Mouse (Mus musculus): Measurements from ENCODE around the gene Ccnyl1. TPM values are rescaled to one million over a fixed set of nuclear protein-coding genes. Genes with fewer than 3 reads are reported as not detected.

Gene Ccnyl1
- polyA plus RNA-seq, 1 experiment: 7.8 TPM

DNA sequence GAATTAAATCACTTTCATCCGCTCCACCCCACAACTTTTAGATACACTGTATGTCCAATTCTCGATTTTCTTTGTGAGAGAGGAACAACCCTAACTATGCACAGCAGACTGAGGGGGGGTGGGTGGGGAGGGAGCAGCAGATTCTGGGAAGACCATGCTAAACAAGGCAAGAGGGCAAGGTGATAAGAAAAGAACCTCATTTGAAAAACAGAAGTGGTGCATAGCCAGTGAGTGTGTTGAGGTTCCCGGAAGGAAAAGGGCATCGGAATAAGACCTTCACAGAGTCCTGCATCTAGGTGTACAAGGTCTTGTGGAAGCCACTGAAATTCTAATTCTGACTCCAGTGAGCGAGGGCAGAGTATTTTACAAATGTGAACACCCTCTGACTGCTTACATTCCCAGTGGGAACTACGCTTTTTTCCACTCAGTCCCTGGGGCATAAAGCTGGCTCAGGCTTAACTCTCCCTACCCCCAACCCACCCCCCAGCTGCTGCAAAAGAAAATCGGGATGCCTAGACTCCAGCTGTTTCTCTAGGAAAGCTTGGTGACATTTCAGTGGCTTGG is 42.5 kb downstream of the Ccnyl1 start:
- TF ChIP-seq CTCF (IDR thresholded peaks at IDR 0.05; ENCODE audit: extremely low read depth, insufficient read depth, insufficient read length, insufficient replicate concordance): no peak
- TF ChIP-seq POLR2A (IDR thresholded peaks at IDR 0.05; ENCODE audit: low read depth, low read length): no peak
- no peaks in the 10 kb centered on the region for H3K27me3 ChIP-seq (ENCODE audit: control insufficient read depth, insufficient read depth, low read length)
- H3K4me3 ChIP-seq (ENCODE audit: extremely low read depth, insufficient read depth, insufficient read length): no peak overlapping the region
- peaks cover 14% of the 10 kb centered on the region for H3K4me1 ChIP-seq (ENCODE audit: control insufficient read depth, insufficient read depth, insufficient read length)
- DNase-seq (ENCODE audit: low read depth in 1 of 2, low spot score in 2 of 2): no peak
- WGBS: 84% methylated on average over 7 of the region's 7 CpGs
- H3K27ac ChIP-seq (ENCODE audit: insufficient read depth, low read length): no peak overlapping the region
- no peaks in the 10 kb centered on the region for H3K36me3 ChIP-seq (ENCODE audit: control insufficient read depth, insufficient read depth, low read length)

GRCm38 (mm10) chr1:64733453-64734245 is 43.4 kb downstream of the Ccnyl1 start:
- no peak for TF ChIP-seq POLR2A (IDR thresholded peaks at IDR 0.05; ENCODE audit: low read depth, low read length)
- no peak overlapping the region for H3K4me3 ChIP-seq (ENCODE audit: extremely low read depth, insufficient read depth, insufficient read length)
- no peak overlapping the region for H3K27ac ChIP-seq (ENCODE audit: insufficient read depth, low read length)
- no peaks in the 10 kb centered on the region for H3K27me3 ChIP-seq (ENCODE audit: control insufficient read depth, insufficient read depth, low read length)
- no peak for DNase-seq (ENCODE audit: low read depth in 1 of 2, low spot score in 2 of 2)
- no peaks in the 10 kb centered on the region for H3K36me3 ChIP-seq (ENCODE audit: control insufficient read depth, insufficient read depth, low read length)
- peaks cover 14% of the 10 kb centered on the region for H3K4me1 ChIP-seq (ENCODE audit: control insufficient read depth, insufficient read depth, insufficient read length)
- WGBS: 94% methylated on average over 11 of the region's 11 CpGs

DNA sequence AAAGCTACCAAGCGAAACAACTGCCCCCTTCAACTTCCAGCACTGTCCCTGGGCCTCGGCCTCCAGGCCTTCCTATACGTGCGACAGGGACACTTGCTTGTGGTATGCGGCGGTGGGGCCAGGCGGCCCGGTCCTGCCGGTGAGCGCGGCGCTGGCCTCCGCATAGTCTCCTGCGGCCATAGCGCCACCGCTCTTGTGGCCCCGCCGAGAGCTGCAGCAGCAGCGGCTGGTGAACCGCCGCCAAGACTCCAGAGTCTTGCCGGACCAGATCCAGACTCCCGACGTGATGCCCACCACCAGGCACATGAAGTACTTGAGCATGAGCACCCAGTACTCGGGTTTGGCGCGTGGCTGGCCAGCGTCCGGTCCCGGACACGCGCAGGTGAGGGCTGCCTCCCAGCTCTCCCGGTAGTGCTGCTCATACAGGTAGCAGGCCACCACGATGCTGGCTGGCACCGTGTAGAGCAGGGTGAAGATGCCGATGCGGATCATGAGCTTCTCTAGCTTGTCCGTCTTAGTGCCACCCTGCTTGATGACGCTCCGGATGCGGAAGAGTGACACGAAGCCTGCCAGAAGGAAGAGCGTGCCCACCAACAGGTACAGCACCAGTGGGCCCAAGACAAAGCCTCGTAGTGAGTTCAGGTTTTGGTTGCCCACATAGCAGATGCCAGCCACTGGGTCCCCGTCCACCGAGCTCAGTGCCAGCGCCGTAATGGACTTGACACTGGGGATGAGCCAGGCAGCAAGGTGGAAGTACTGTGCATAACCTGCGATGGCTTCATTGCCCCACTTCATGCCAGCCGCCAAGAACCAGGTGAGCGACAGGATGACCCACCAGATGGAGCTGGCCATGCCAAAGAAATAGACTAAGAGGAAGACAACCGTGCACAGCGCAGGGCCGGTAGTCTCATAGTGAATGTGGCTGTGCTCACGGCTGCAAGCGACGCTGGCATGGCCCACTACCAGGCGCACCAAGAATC is 44.8 kb downstream of the Ccnyl1 start:
- Histone ChIP-seq H3K36me3 (ENCODE audit: control insufficient read depth, insufficient read depth, low read length) (no peaks in the 10 kb centered on the region), H3K27ac (ENCODE audit: insufficient read depth, low read length) (no peak overlapping the region), H3K4me3 (ENCODE audit: extremely low read depth, insufficient read depth, insufficient read length) (peak overlapping the region; percentile 89; the same call in 1 of the 2 replicates), H3K27me3 (ENCODE audit: control insufficient read depth, insufficient read depth, low read length) (no peaks in the 10 kb centered on the region), H3K4me1 (ENCODE audit: control insufficient read depth, insufficient read depth, insufficient read length) (peaks cover 14% of the 10 kb centered on the region)
- 69% methylated on average over 58 of the region's 58 CpGs for WGBS
- TF ChIP-seq POLR2A (IDR thresholded peaks at IDR 0.05; ENCODE audit: low read depth, low read length) (no peak), CTCF (IDR thresholded peaks at IDR 0.05; ENCODE audit: extremely low read depth, insufficient read depth, insufficient read length, insufficient replicate concordance) (no peak)
- no peak for DNase-seq (ENCODE audit: low read depth in 1 of 2, low spot score in 2 of 2)

GRCm38 (mm10) chr1:64735781-64736680 is 45.8 kb downstream of the Ccnyl1 start:
- H3K36me3 ChIP-seq (ENCODE audit: control insufficient read depth, insufficient read depth, low read length): no peaks in the 10 kb centered on the region
- 13% methylated on average over 75 of the region's 75 CpGs for WGBS

DNA sequence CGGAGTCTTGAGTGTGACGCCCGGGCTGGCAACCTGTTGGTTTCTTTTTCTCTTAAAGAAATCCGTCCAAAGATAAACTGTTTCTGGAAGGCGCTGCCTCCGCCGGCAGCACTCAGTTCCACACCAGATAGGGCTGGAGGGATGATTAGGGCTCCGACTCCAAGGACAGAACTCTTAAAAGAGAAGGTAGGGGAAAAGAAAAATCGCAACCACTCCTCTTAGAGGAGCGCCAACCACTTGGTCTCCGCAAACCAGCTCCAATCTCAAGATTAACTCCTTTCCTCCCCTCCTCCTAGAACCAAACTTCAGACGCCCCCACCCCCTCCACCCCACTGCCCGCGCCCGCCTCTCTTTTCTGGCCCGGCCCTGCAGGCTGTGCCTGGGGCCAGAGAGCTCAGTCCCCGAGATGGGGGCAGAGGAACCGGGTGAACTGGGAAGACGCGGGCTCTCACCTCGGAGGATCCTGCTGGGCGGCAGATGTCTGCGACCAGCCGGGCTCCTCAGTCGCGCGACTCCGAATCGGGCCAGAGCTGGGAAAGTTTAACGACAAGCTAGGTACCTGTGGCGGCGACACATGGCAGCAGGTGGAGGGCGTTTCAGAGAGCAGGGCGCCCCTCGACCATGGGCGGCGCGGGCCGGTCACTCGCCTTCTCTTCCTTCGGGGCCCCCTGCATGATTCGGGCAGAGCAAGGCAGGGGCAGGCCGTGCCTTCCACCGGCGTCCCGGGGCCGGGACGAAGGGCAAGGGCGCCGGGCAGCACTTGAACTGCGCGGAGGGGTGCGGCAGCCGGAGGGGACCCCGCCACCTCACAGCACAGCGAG is 46.6 kb downstream of the Ccnyl1 start:
- no peak for DNase-seq (ENCODE audit: low read depth in 1 of 2, low spot score in 2 of 2)
- Histone ChIP-seq H3K27me3 (ENCODE audit: control insufficient read depth, insufficient read depth, low read length) (no peaks in the 10 kb centered on the region), H3K27ac (ENCODE audit: insufficient read depth, low read length) (peak overlapping the region; percentile 51; the same call in 1 of the 2 replicates), H3K4me3 (ENCODE audit: extremely low read depth, insufficient read depth, insufficient read length) (peak overlapping the region; percentile 89), H3K4me1 (ENCODE audit: control insufficient read depth, insufficient read depth, insufficient read length) (peaks cover 14% of the 10 kb centered on the region), H3K36me3 (ENCODE audit: control insufficient read depth, insufficient read depth, low read length) (no peaks in the 10 kb centered on the region)
- WGBS: under 1% methylated on average over 55 of the region's 56 CpGs
- no peak for TF ChIP-seq POLR2A (IDR thresholded peaks at IDR 0.05; ENCODE audit: low read depth, low read length)
- TF ChIP-seq CTCF (IDR thresholded peaks at IDR 0.05; ENCODE audit: extremely low read depth, insufficient read depth, insufficient read length, insufficient replicate concordance): no peak

More at GRCm38 (mm10) chr1:64735781-64736680, 45.8 kb downstream of the Ccnyl1 start:
- peak in 1 of 2 experiments; percentile 27 for DNase-seq (ENCODE audit: low read depth in 1 of 2, low spot score in 2 of 2)
- no peaks in the 10 kb centered on the region for H3K27me3 ChIP-seq (ENCODE audit: control insufficient read depth, insufficient read depth, low read length)
- TF ChIP-seq CTCF (IDR thresholded peaks at IDR 0.05; ENCODE audit: extremely low read depth, insufficient read depth, insufficient read length, insufficient replicate concordance): no peak
- H3K27ac ChIP-seq (ENCODE audit: insufficient read depth, low read length): no peak overlapping the region
- H3K4me3 ChIP-seq (ENCODE audit: extremely low read depth, insufficient read depth, insufficient read length): peak overlapping the region; percentile 89
- H3K4me1 ChIP-seq (ENCODE audit: control insufficient read depth, insufficient read depth, insufficient read length): peaks cover 14% of the 10 kb centered on the region

Measured in spleen, adult 2 months (tissue).